Mouse (Mus musculus) liver, embryonic 11.5 days (tissue): ENCODE data around the gene P2rx5. TPM values are rescaled to one million over a fixed set of nuclear protein-coding genes. Genes with fewer than 3 reads are reported as not detected.
A peak's percentile ranks its signal among the peaks of the same experiment; 100 is the strongest.

Experiments used
- ATAC-seq: fragments of 200-750 bp; cut with Nextera tagmentation; replicated peaks from 2 replicates; pipeline ENCODE4 v1.8.0; 2017; ENCODE audit warnings: moderate number of reproducible peaks, mild to moderate bottlenecking, moderate TSS enrichment, moderate library complexity; ENCODE audit not compliant: low FRiP score
- DNase-seq: peaks from one replicate; pipeline ENCODE4 v3.0.0-alpha.2; 2017; ENCODE audit warnings: low spot score
- H3K27ac ChIP-seq: fragments of 300-500 bp; sonication (generic); 2 replicates; pipeline ENCODE4 v1.5.1; 2014; ENCODE audit warnings: mild to moderate bottlenecking, low read depth, low read length, control low read depth
- H3K27me3 ChIP-seq: fragments of 300-500 bp; sonication (generic); replicated peaks from 2 replicates; pipeline ENCODE4 v1.6.1; 2014; ENCODE audit warnings: low read length, mixed read lengths; ENCODE audit not compliant: control insufficient read depth, insufficient read depth
- H3K36me3 ChIP-seq: fragments of 300-500 bp; sonication (generic); 2 replicates; pipeline ENCODE4 v1.6.1; 2014; ENCODE audit warnings: mild to moderate bottlenecking, low read length, moderate library complexity, mixed read lengths; ENCODE audit not compliant: control insufficient read depth, insufficient read depth
- H3K4me1 ChIP-seq: fragments of 300-500 bp; sonication (generic); replicated peaks from 2 replicates; pipeline ENCODE4 v1.6.1; 2014; ENCODE audit warnings: low read length, mixed read lengths; ENCODE audit not compliant: control insufficient read depth, insufficient read depth
- H3K4me2 ChIP-seq: fragments of 300-500 bp; sonication (generic); 2 replicates; pipeline ENCODE4 v1.6.1; 2014; ENCODE audit warnings: mild to moderate bottlenecking, control low read depth, moderate library complexity
- H3K4me3 ChIP-seq: fragments of 300-500 bp; sonication (generic); 2 replicates; pipeline ENCODE4 v1.5.1; 2014; ENCODE audit warnings: low read depth, low read length, control low read depth
- H3K9ac ChIP-seq: fragments of 300-500 bp; sonication (generic); 2 replicates; pipeline ENCODE4 v1.6.1; 2014; ENCODE audit warnings: low read depth, low read length, control low read depth
- H3K9me3 ChIP-seq: fragments of 300-500 bp; sonication (generic); 2 replicates; pipeline ENCODE4 v1.6.1; 2016; ENCODE audit warnings: low read length, inconsistent platforms, mixed read lengths; ENCODE audit not compliant: control insufficient read depth
- WGBS: fragments of 180-500 bp; shearing (Covaris S2); extraction: QIAGEN DNeasy Blood & Tissue Kit; methylation state at CpG from one replicate; pipeline ENCODE4 v1.1.7; 2014; 5-methylcytosine and 5-hydroxymethylcytosine counted together
- polyA plus RNA-seq: library from polyadenylated mRNA; unstranded; fragments of >200 nt; fragmentation: Nextera tagmentation; extraction: Ambion mirVana; gene quantifications from 2 replicates; pipeline ENCODE4 v1.2.1, GENCODE M21; 2014

P2rx5 gene
- polyA plus RNA-seq, 1 experiment from 2014 or later, result 0.62 TPM

- WGBS, result under 1% methylated on average over 32 of the region's 32 CpGs
- Histone ChIP-seq H3K4me2 (peak within 1 kb of the TSS; percentile 95), H3K27me3 (no peaks in the 10 kb centered on the region), H3K9me3 (no peaks in the 10 kb centered on the region), H3K4me3 (peak within 1 kb of the TSS; percentile 65), H3K36me3 (no peaks in the 10 kb centered on the region), H3K4me1 (peaks cover 5% of the 10 kb centered on the region), H3K9ac (peak within 1 kb of the TSS; percentile 76), H3K27ac (peak within 1 kb of the TSS; percentile 28; the same call in 1 of the 2 replicates)
- ATAC-seq (peak; percentile 95), DNase-seq (peak; percentile 91)
Observed at GRCm38 (mm10) chr11:73199230-73199712, 39.0 kb downstream of the P2rx5 start, which contains the start of gene Shpk. Gene Shpk, plus strand, starts transcription at chr11:73199460.

- DNase-seq (no peak), ATAC-seq (peak; percentile 17)
- Histone ChIP-seq H3K36me3 (no peaks in the 10 kb centered on the region), H3K9me3 (no peaks in the 10 kb centered on the region), H3K4me2 (peak overlapping the region; percentile 95), H3K4me3 (peak overlapping the region; percentile 65), H3K4me1 (peaks cover 5% of the 10 kb centered on the region), H3K27me3 (no peaks in the 10 kb centered on the region), H3K27ac (peak overlapping the region; percentile 3; the same call in 1 of the 2 replicates), H3K9ac (peak overlapping the region; percentile 76)
- 2% methylated on average over 12 of the region's 12 CpGs for WGBS
Observed at GRCm38 (mm10) chr11:73199879-73200278, 39.7 kb downstream of the P2rx5 start.

- Histone ChIP-seq H3K36me3 (no peaks in the 10 kb centered on the region), H3K9ac (no peak overlapping the region), H3K27ac (no peak overlapping the region), H3K4me3 (no peak overlapping the region), H3K4me2 (no peak overlapping the region), H3K9me3 (no peaks in the 10 kb centered on the region), H3K4me1 (peaks cover 5% of the 10 kb centered on the region), H3K27me3 (no peaks in the 10 kb centered on the region)
- WGBS, result 78% methylated on average over 2 of the region's 2 CpGs
- no peak for DNase-seq
- no peak for ATAC-seq
Observed at GRCm38 (mm10) chr11:73201021-73201420, 40.8 kb downstream of the P2rx5 start.

- no peak for DNase-seq
- Histone ChIP-seq H3K4me1 (peaks cover 5% of the 10 kb centered on the region), H3K27ac (no peak overlapping the region), H3K27me3 (no peaks in the 10 kb centered on the region), H3K4me3 (no peak overlapping the region), H3K4me2 (no peak overlapping the region), H3K9me3 (no peaks in the 10 kb centered on the region), H3K36me3 (no peaks in the 10 kb centered on the region), H3K9ac (no peak overlapping the region)
- ATAC-seq, result no peak
- 42% methylated on average over 4 of the region's 4 CpGs for WGBS
Observed at GRCm38 (mm10) chr11:73201597-73201996, 41.4 kb downstream of the P2rx5 start.

GRCm38 (mm10) chr11:73203895-73204294, 43.7 kb downstream of the P2rx5 start:
- ATAC-seq (no peak), DNase-seq (no peak)
- Histone ChIP-seq H3K9me3 (no peaks in the 10 kb centered on the region), H3K4me2 (no peak overlapping the region), H3K27me3 (no peaks in the 10 kb centered on the region), H3K9ac (no peak overlapping the region; the same call in 1 of the 2 replicates), H3K4me1 (peaks cover 5% of the 10 kb centered on the region), H3K36me3 (no peaks in the 10 kb centered on the region), H3K27ac (no peak overlapping the region), H3K4me3 (no peak overlapping the region)
- 82% methylated on average over 8 of the region's 8 CpGs for WGBS

- WGBS, result 78% methylated on average over 7 of the region's 7 CpGs
- no peaks in the 10 kb centered on the region for H3K36me3 ChIP-seq
- no peaks in the 10 kb centered on the region for H3K4me1 ChIP-seq
- no peaks in the 10 kb centered on the region for H3K27me3 ChIP-seq
- no peaks in the 10 kb centered on the region for H3K9me3 ChIP-seq
- H3K4me2 ChIP-seq, result no peak overlapping the region
- H3K9ac ChIP-seq, result no peak overlapping the region
- H3K4me3 ChIP-seq, result no peak overlapping the region
- DNase-seq (no peak), ATAC-seq (no peak)
- no peak overlapping the region for H3K27ac ChIP-seq
Observed at GRCm38 (mm10) chr11:73205194-73205593, 45.0 kb downstream of the P2rx5 start.

GRCm38 (mm10) chr11:73207621-73208020, 47.4 kb downstream of the P2rx5 start:
- no peak for ATAC-seq
- no peak overlapping the region for H3K4me2 ChIP-seq
- no peak overlapping the region for H3K4me3 ChIP-seq
- no peaks in the 10 kb centered on the region for H3K27me3 ChIP-seq
- H3K36me3 ChIP-seq, result no peaks in the 10 kb centered on the region
- no peak for DNase-seq
- H3K4me1 ChIP-seq, result no peaks in the 10 kb centered on the region
- H3K27ac ChIP-seq, result no peak overlapping the region
- no peaks in the 10 kb centered on the region for H3K9me3 ChIP-seq
- H3K9ac ChIP-seq, result no peak overlapping the region
- 68% methylated on average over 2 of the region's 2 CpGs for whole genome bisulfite sequencing

- H3K4me2 ChIP-seq, result no peak overlapping the region
- no peak overlapping the region for H3K27ac ChIP-seq
- no peaks in the 10 kb centered on the region for H3K4me1 ChIP-seq
- H3K27me3 ChIP-seq, result no peaks in the 10 kb centered on the region
- H3K36me3 ChIP-seq, result no peaks in the 10 kb centered on the region
- H3K9me3 ChIP-seq, result no peaks in the 10 kb centered on the region
- WGBS, result 67% methylated on average over 3 of the region's 3 CpGs
- H3K9ac ChIP-seq, result no peak overlapping the region
- DNase-seq (no peak), ATAC-seq (no peak)
- no peak overlapping the region for H3K4me3 ChIP-seq
Observed at GRCm38 (mm10) chr11:73213956-73214355, 53.7 kb downstream of the P2rx5 start.

GRCm38 (mm10) chr11:73219671-73220070, 59.5 kb downstream of the P2rx5 start:
- DNase-seq (no peak), ATAC-seq (no peak)
- no peaks in the 10 kb centered on the region for H3K27me3 ChIP-seq
- no peak overlapping the region for H3K4me3 ChIP-seq
- no peaks in the 10 kb centered on the region for H3K9me3 ChIP-seq
- H3K9ac ChIP-seq, result no peak overlapping the region
- no peaks in the 10 kb centered on the region for H3K36me3 ChIP-seq
- H3K27ac ChIP-seq, result no peak overlapping the region
- no peak overlapping the region for H3K4me2 ChIP-seq
- 54% methylated on average over 2 of the region's 2 CpGs for WGBS
- no peaks in the 10 kb centered on the region for H3K4me1 ChIP-seq
